Mouse (Mus musculus): Measurements from ENCODE around the gene 1700024P04Rik. TPM values are rescaled to one million over a fixed set of nuclear protein-coding genes. Genes with fewer than 3 reads are reported as not detected.

1700024P04Rik gene
- polyA plus RNA-seq (2016; fragmentation: Nextera tagmentation; extraction: Ambion mirVana): not detected in 2 replicates

DNA sequence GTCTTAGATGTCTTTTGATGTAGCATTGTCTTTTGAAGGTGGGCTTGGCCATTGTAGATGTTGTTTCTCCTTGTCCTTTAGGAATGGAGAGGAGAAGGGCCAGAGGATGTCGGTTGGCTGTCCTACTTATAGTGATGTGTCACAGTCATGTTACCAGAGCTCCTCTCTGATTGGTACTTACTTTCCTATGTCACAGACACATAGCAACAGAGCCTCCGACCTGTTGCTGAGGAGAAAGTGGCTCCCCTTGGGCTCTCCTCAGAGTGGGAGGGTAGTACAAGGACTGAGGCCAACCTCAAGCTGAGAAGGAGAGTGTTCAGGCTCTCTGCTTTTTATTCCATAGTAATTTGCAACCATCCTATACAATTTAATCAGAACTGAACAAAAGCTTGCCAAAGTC lies at the start of gene 1700024P04Rik:
Gene 1700024P04Rik (minus strand): TSS at position 101 of the 400 bp plus-strand sequence.
- Histone ChIP-seq H3K4me1 (no peaks in the 10 kb centered on the region), H3K27me3 (no peaks in the 10 kb centered on the region), H3K27ac (no peak within 1 kb of the TSS), H3K9ac (no peak within 1 kb of the TSS), H3K4me3 (no peak within 1 kb of the TSS), H3K4me2 (replicated peaks) (no peak within 1 kb of the TSS), H3K36me3 (no peaks in the 10 kb centered on the region), H3K9me3 (no peaks in the 10 kb centered on the region)
- WGBS: 59% methylated on average over 2 of the region's 2 CpGs
- no peak for ATAC-seq (ENCODE audit: insufficient number of reproducible peaks, insufficient read depth, low FRiP score, low TSS enrichment)

DNA sequence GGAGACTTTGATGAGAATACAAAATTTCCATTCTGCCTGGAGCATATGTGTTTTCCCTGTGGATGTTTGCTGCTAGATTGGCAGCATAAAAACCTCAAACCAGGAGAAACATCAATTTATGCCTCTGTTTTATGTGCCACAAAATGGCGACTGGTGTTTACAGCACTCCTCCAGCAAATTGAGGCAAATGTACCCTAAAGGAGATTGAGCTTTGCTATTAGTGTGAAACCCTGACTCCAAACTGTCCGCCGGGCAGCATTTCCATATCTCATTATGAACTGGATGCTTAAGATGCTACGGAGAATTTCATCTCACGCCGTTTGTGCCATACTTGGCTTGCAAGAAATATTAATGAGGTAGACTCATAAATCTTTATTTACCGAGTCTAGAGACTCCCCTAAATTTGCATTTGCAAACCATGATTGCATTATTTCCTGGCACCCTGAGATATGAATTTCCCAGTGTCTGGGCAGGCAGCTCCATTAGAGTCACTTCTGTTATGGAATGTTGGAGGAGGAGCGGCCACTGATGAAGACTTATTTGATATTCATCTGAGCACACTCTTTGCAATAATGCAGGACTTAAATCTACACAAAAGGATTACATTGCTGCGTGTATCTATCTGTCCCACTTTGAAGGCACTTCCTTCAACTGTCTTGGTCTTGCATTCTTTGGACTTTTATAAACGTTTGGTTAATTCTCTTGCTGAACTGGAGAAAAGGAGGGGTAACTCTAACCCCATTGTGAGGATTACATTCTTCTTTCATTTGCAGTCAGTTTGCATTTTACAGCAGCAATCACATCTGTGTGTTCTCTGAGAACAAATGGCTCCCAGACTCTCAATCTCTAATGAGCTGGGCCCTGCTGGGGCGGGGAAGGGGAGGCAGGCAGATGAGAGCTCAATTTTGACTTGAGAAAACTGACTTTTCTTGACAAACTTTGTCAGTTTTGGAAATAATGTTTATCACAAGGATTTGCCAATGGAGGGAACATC lies 47.2 kb upstream of the 1700024P04Rik start:
- no peak overlapping the region for H3K4me3 ChIP-seq
- no peaks in the 10 kb centered on the region for H3K36me3 ChIP-seq
- WGBS: 72% methylated on average over 11 of the region's 11 CpGs
- peak overlapping the region; percentile 20; the same call in 1 of the 2 replicates for H3K27ac ChIP-seq
- no peak overlapping the region for H3K9ac ChIP-seq
- no peak for ATAC-seq (ENCODE audit: insufficient number of reproducible peaks, insufficient read depth, low FRiP score, low TSS enrichment)
- H3K4me2 ChIP-seq (replicated peaks): no peak overlapping the region
- H3K9me3 ChIP-seq: no peaks in the 10 kb centered on the region
- no peaks in the 10 kb centered on the region for H3K27me3 ChIP-seq
- H3K4me1 ChIP-seq: peaks cover 22% of the 10 kb centered on the region

DNA sequence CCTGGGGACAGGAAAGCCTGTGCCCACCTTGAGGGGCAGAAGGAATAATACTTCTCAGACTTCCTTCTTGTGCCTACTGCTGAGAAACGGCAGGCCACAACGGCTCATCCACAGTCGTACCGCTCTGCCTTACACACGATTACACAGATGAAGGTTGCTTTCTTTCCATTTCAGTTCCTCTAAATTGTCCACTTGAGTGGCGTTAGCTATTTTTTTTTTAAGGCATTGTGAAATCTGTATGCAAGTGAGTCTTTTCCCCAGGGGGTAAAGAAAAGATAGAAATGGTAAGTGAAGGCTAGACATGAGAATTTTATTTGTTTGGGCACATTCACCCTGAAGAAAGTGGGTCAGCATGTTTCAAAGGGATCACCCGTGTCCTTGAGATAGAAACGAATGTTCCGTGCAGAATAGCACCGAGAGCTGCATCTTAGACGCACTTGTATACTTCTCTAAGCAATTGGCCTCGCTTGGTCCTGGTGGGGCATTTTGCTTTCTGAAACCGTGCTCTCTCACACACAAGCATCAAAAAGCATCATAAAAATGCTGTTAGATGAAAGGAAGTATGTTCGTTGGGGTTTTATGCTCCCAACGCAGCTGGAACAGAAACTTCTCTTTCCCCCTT lies 46.3 kb upstream of the 1700024P04Rik start:
- peak overlapping the region; percentile 42 for H3K27ac ChIP-seq
- H3K27me3 ChIP-seq: no peaks in the 10 kb centered on the region
- ATAC-seq (ENCODE audit: insufficient number of reproducible peaks, insufficient read depth, low FRiP score, low TSS enrichment): no peak
- H3K4me3 ChIP-seq: no peak overlapping the region
- H3K4me2 ChIP-seq (replicated peaks): no peak overlapping the region
- H3K9ac ChIP-seq: no peak overlapping the region
- H3K9me3 ChIP-seq: no peaks in the 10 kb centered on the region
- peaks cover 22% of the 10 kb centered on the region for H3K4me1 ChIP-seq
- no peaks in the 10 kb centered on the region for H3K36me3 ChIP-seq
- 68% methylated on average over 15 of the region's 15 CpGs for WGBS

DNA sequence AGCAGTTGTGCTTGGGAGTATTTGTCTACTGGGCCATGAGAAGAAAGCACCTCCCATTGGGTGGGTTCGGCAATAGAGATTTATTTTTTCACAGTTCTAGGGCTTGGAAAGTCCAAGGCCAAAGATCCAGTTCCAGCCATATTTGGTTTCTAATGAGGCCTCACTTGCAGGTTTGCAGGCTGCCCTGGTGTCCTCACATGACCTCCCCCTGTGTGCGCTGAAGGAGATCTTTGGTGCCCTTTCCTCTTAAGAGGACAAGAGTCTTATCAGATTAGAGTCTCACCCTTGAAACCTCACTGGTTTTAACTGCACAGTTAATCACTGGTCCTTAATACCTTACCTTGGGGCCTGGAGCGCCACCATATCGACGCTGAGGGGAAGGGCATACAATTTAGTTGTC lies 40.9 kb upstream of the 1700024P04Rik start:
- 80% methylated on average over 5 of the region's 5 CpGs for WGBS
- no peaks in the 10 kb centered on the region for H3K27me3 ChIP-seq

DNA sequence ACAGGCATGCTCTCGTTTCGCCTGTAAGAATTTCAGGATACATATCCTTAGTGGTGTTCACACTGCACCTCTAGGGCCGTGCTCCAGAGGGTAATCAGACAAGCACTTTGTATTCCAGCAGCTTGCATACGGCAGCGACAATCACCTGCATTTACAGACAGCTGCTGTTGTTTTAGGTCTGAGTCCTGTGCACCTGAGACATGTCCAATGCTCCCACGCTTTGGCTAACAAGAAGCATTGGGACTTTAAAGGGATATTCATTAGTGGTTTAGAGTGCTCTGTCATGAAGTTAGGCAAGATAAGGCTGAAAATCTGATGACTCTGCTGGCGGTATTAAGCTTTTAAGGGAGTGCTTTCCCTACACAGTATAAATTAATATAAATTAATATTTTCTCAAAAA lies 37.7 kb upstream of the 1700024P04Rik start:
- WGBS: 82% methylated on average over 7 of the region's 7 CpGs
- Histone ChIP-seq H3K4me2 (replicated peaks) (no peak overlapping the region), H3K4me3 (no peak overlapping the region), H3K36me3 (no peaks in the 10 kb centered on the region), H3K9me3 (no peaks in the 10 kb centered on the region), H3K27me3 (no peaks in the 10 kb centered on the region), H3K27ac (no peak overlapping the region), H3K9ac (no peak overlapping the region), H3K4me1 (no peaks in the 10 kb centered on the region)
- ATAC-seq (ENCODE audit: insufficient number of reproducible peaks, insufficient read depth, low FRiP score, low TSS enrichment): no peak

More for the DNA sequence above, 40.9 kb upstream of the 1700024P04Rik start:
- H3K4me3 ChIP-seq: no peak overlapping the region
- no peaks in the 10 kb centered on the region for H3K36me3 ChIP-seq
- no peaks in the 10 kb centered on the region for H3K9me3 ChIP-seq
- no peak overlapping the region for H3K27ac ChIP-seq
- H3K4me2 ChIP-seq (replicated peaks): no peak overlapping the region
- peaks cover 6% of the 10 kb centered on the region; the same call in 1 of the 2 replicates for H3K4me1 ChIP-seq
- no peak for ATAC-seq (ENCODE audit: insufficient number of reproducible peaks, insufficient read depth, low FRiP score, low TSS enrichment)
- no peak overlapping the region for H3K9ac ChIP-seq

- Histone ChIP-seq H3K27ac (no peak overlapping the region), H3K9ac (no peak overlapping the region), H3K36me3 (no peaks in the 10 kb centered on the region), H3K9me3 (no peaks in the 10 kb centered on the region), H3K27me3 (no peaks in the 10 kb centered on the region), H3K4me3 (no peak overlapping the region), H3K4me2 (replicated peaks) (no peak overlapping the region), H3K4me1 (no peaks in the 10 kb centered on the region)
- ATAC-seq (ENCODE audit: insufficient number of reproducible peaks, insufficient read depth, low FRiP score, low TSS enrichment): no peak
- WGBS: 87% methylated on average over 6 of the region's 6 CpGs
These were observed 36.8 kb upstream of the 1700024P04Rik start for GRCm38 (mm10) chr13:99021181-99021580.

- Histone ChIP-seq H3K27ac (no peak overlapping the region), H3K27me3 (no peaks in the 10 kb centered on the region), H3K36me3 (no peaks in the 10 kb centered on the region), H3K4me3 (no peak overlapping the region), H3K9ac (no peak overlapping the region), H3K4me2 (replicated peaks) (no peak overlapping the region), H3K4me1 (no peaks in the 10 kb centered on the region), H3K9me3 (no peaks in the 10 kb centered on the region)
- 91% methylated on average over 11 of the region's 11 CpGs for WGBS
- no peak for ATAC-seq (ENCODE audit: insufficient number of reproducible peaks, insufficient read depth, low FRiP score, low TSS enrichment)
These were observed 35.7 kb upstream of the 1700024P04Rik start for GRCm38 (mm10) chr13:99019831-99020669.

DNA sequence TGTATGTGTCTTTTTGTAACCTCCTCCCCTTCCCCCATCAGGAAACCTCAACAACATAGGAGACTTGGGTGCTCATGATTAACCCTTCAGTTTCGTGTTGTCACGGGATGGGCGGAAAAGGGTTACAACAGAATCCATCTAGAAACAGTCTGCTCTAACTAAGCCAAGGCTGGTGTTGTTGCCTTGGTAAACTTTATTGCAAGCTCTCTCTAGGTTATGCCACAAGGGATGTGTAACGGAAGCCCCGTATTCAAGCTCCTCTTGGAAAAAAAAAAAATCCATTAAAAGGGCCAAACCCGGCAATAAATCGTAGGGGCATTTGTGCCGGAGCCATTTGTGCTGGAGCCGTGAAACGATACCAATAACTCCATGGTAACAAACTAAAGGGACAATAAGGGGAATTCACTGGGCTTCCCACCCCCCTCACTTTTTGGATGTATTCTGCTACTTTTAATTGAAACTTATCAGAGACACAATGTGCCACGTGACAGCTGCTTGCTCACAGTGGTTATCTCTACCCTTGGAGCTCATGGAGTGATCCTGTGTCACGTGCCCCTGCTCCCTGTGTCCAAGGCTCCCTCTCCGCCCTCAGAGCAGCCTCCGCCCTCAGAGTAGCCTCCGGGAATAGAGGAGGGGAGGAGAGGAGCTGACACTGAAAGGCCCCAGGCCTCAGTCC lies 34.3 kb upstream of the 1700024P04Rik start:
- H3K36me3 ChIP-seq: no peaks in the 10 kb centered on the region
- ATAC-seq (ENCODE audit: insufficient number of reproducible peaks, insufficient read depth, low FRiP score, low TSS enrichment): no peak
- H3K9ac ChIP-seq: no peak overlapping the region
- H3K4me1 ChIP-seq: no peaks in the 10 kb centered on the region
- no peaks in the 10 kb centered on the region for H3K27me3 ChIP-seq
- no peak overlapping the region for H3K4me3 ChIP-seq
- H3K9me3 ChIP-seq: no peaks in the 10 kb centered on the region
- H3K4me2 ChIP-seq (replicated peaks): no peak overlapping the region
- H3K27ac ChIP-seq: no peak overlapping the region
- WGBS: 80% methylated on average over 15 of the region's 15 CpGs

GRCm38 (mm10) chr13:99016696-99017095 lies 32.3 kb upstream of the 1700024P04Rik start:
- H3K27ac ChIP-seq: no peak overlapping the region
- no peaks in the 10 kb centered on the region for H3K4me1 ChIP-seq
- WGBS: 65% methylated on average over 4 of the region's 4 CpGs
- H3K36me3 ChIP-seq: no peaks in the 10 kb centered on the region
- no peak for ATAC-seq (ENCODE audit: insufficient number of reproducible peaks, insufficient read depth, low FRiP score, low TSS enrichment)
- H3K4me3 ChIP-seq: no peak overlapping the region
- H3K4me2 ChIP-seq (replicated peaks): no peak overlapping the region
- H3K27me3 ChIP-seq: no peaks in the 10 kb centered on the region
- H3K9me3 ChIP-seq: no peaks in the 10 kb centered on the region
- H3K9ac ChIP-seq: no peak overlapping the region

DNA sequence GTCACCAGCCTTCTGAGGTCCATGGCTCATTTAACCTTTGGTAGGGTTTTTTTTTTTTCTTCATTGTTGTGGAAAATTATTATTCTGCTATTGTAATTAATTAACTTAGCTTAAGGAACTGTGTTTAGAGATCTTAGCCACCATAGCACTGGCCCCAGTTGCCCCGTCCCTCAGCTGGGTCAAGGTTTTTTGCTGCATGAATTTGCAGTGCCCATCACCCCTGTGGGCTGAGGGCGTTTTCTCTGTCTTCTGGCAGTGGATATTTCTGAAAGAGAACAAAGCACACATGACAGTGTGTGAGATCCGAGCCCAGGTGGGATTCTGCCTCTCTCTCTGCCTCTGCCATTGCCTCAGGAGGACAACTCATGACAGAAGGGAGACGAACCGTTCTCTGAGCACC lies 28.5 kb upstream of the 1700024P04Rik start:
- Histone ChIP-seq H3K9me3 (no peaks in the 10 kb centered on the region), H3K9ac (no peak overlapping the region), H3K27ac (no peak overlapping the region), H3K4me2 (replicated peaks) (no peak overlapping the region), H3K36me3 (no peaks in the 10 kb centered on the region), H3K4me3 (no peak overlapping the region), H3K27me3 (no peaks in the 10 kb centered on the region), H3K4me1 (no peaks in the 10 kb centered on the region)
- ATAC-seq (ENCODE audit: insufficient number of reproducible peaks, insufficient read depth, low FRiP score, low TSS enrichment): no peak
- WGBS: 84% methylated on average over 5 of the region's 5 CpGs

DNA sequence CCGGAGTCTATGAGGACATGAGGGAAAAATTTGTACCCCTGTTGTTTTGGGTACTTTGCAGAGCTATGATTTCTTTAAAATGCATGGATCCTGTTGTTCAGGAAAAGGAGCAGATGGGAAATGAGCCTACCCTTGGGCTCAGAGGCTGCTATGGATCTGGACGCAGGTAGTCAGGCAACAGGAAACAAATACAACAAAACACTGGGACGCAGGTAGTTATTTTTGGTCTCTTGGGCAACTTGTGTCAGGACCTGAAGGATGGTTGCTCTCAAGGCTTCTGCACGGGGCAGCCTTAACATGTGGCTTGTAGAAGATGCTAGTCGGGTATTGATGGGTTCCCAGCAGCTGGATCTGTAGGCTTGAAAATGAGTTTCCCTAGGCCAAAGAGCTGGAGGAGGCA lies 23.6 kb upstream of the 1700024P04Rik start:
- Histone ChIP-seq H3K4me3 (no peak overlapping the region), H3K9me3 (peaks cover 3% of the 10 kb centered on the region; the same call in 1 of the 2 replicates), H3K4me2 (replicated peaks) (no peak overlapping the region), H3K9ac (no peak overlapping the region), H3K36me3 (no peaks in the 10 kb centered on the region), H3K27me3 (no peaks in the 10 kb centered on the region), H3K4me1 (no peaks in the 10 kb centered on the region), H3K27ac (no peak overlapping the region)
- WGBS: 83% methylated on average over 5 of the region's 5 CpGs
- ATAC-seq (ENCODE audit: insufficient number of reproducible peaks, insufficient read depth, low FRiP score, low TSS enrichment): no peak
